Mouse (Mus musculus) brain, embryonic 14.5 days (tissue): ENCODE results near the gene Hsbp1.

Source experiments
- CTCF ChIP-seq: fragments of 200-500 bp; IDR thresholded peaks from 2 replicates; pipeline ENCODE4 v1.5.1; 2012; ENCODE audit warnings: inconsistent platforms, mild to moderate bottlenecking, moderate library complexity, borderline replicate concordance; ENCODE audit not compliant: insufficient read depth, insufficient read length; ENCODE audit errors: extremely low read depth
- POLR2A ChIP-seq: fragments of 200-500 bp; IDR thresholded peaks from 2 replicates; pipeline ENCODE4 v1.6.1; 2012; ENCODE audit warnings: mild to moderate bottlenecking, inconsistent platforms, borderline replicate concordance; ENCODE audit not compliant: poor library complexity, insufficient read depth, insufficient read length, severe bottlenecking; ENCODE audit errors: extremely low read depth

DNA sequence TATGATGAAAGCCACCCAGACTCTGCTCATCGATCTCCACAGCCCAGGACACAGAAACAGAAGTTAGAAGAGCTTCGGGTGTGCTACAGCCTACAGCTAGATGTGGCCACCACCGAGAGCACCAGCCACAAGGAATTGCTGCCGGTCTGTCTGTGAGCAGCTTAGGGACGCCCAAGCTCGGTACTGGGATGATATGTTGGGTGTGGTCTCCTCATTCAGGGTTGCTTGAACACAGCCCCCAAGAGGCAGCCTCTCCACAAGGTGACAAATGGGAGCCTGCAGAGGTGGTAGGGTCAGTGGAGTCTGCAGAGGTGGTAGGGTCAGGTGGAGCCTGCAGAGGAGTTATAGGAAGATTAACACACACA, 9.4 kb downstream of the Hsbp1 start:
- TF ChIP-seq CTCF (no peak), POLR2A (no peak)
